ENCODE assay signal across 7 mouse cellular contexts in genomic region chr10:80405481-80406173, GRCm38 (mm10). TPM values are rescaled to one million over a fixed set of nuclear protein-coding genes. Genes with fewer than 3 reads are reported as not detected.
DNase-seq lines count a peak whose midpoint lies in the region; ATAC-seq and TF ChIP-seq lines count a peak whose summit lies in the region.

No protein-coding gene starts in this region.

- no peak for TF ChIP-seq POLR2A in spleen, adult 2 months (IDR thresholded peaks at IDR 0.05; ENCODE audit: low read depth, low read length)

- H3K4me1 ChIP-seq in spleen, adult 2 months (ENCODE audit: control insufficient read depth, insufficient read depth, insufficient read length): peaks cover 6% of the 10 kb centered on the region; the same call in 1 of the 2 replicates
- peaks cover 80% of the 10 kb centered on the region for H3K4me1 ChIP-seq in erythroblast, embryonic 14.5 days (ENCODE audit: control insufficient read depth)
- H3K4me1 ChIP-seq in liver, embryonic 11.5 days (replicated peaks; ENCODE audit: control insufficient read depth, insufficient read depth, low read length): peaks cover 30% of the 10 kb centered on the region

- H3K36me3 ChIP-seq in spleen, adult 2 months (ENCODE audit: control insufficient read depth, insufficient read depth, low read length): peaks cover 14% of the 10 kb centered on the region
- H3K36me3 ChIP-seq in erythroblast, embryonic 14.5 days (ENCODE audit: control insufficient read depth): peaks cover 80% of the 10 kb centered on the region
- peaks cover 30% of the 10 kb centered on the region for H3K36me3 ChIP-seq in liver, embryonic 11.5 days (ENCODE audit: control insufficient read depth, insufficient read depth, low read length)

- ATAC-seq in liver, embryonic 11.5 days (replicated peaks; ENCODE audit: low FRiP score): no peak

- peak; percentile 25; the same call in 1 of the 2 replicates for TF ChIP-seq CTCF in spleen, adult 2 months (IDR thresholded peaks at IDR 0.05; ENCODE audit: extremely low read depth, insufficient read depth, insufficient read length, insufficient replicate concordance)

- H3K4me2 ChIP-seq in liver, embryonic 11.5 days: peak overlapping the region; percentile 95

- peak overlapping the region; percentile 84 for H3K9ac ChIP-seq in liver, embryonic 11.5 days (ENCODE audit: low read depth, low read length)

- H3K27me3 ChIP-seq in spleen, adult 2 months (ENCODE audit: control insufficient read depth, insufficient read depth, low read length): no peaks in the 10 kb centered on the region
- no peaks in the 10 kb centered on the region for H3K27me3 ChIP-seq in erythroblast, embryonic 14.5 days (ENCODE audit: control insufficient read depth)
- no peaks in the 10 kb centered on the region for H3K27me3 ChIP-seq in liver, embryonic 11.5 days (replicated peaks; ENCODE audit: control insufficient read depth, insufficient read depth, low read length)

- peak overlapping the region; percentile 72 for H3K4me3 ChIP-seq in spleen, adult 2 months (ENCODE audit: extremely low read depth, insufficient read depth, insufficient read length)
- H3K4me3 ChIP-seq in erythroblast, embryonic 14.5 days (replicated peaks): peak overlapping the region; percentile 70
- peak overlapping the region; percentile 85 for H3K4me3 ChIP-seq in liver, embryonic 11.5 days (ENCODE audit: low read depth, low read length)

- WGBS in spleen, adult 2 months: 44% methylated on average over 10 of the region's 10 CpGs
- 47% methylated on average over 10 of the region's 10 CpGs for WGBS in liver, embryonic 11.5 days

- no peak overlapping the region for H3K27ac ChIP-seq in spleen, adult 2 months (ENCODE audit: insufficient read depth, low read length)
- peak overlapping the region; percentile 96 for H3K27ac ChIP-seq in liver, embryonic 11.5 days (ENCODE audit: low read depth, low read length)

- no peak for DNase-seq in spleen, adult 2 months (ENCODE audit: low read depth in 1 of 2, low spot score in 2 of 2)
- no peak for DNase-seq in spleen, postnatal 4 days (ENCODE audit: low spot score in 2 of 2)
- DNase-seq in liver, embryonic 11.5 days (ENCODE audit: low spot score): no peak
- DNase-seq in thymus, postnatal 14 days: peak; percentile 63
- DNase-seq in urinary bladder, postnatal 10 days (ENCODE audit: low spot score): no peak
- no peak for DNase-seq in urinary bladder, adult 2 months (ENCODE audit: low spot score)

- H3K9me3 ChIP-seq in erythroblast, embryonic 14.5 days (ENCODE audit: control insufficient read depth, low read length): peaks cover 6% of the 10 kb centered on the region
- H3K9me3 ChIP-seq in liver, embryonic 11.5 days (ENCODE audit: control insufficient read depth, low read length): no peaks in the 10 kb centered on the region

RNA-seq across cellular contexts. Expression of gene Uqcr11, which starts 1.0 kb away (rescaled TPM):
- polyA plus RNA-seq in spleen, adult 2 months (2012; rRNA removed): 399 and 753 TPM in 2 replicates
- 197 and 289 TPM in 2 replicates for polyA plus RNA-seq in erythroblast, embryonic 14.5 days (2012)
- 835 and 866 TPM in 2 replicates for polyA plus RNA-seq in liver, embryonic 11.5 days (2014; fragmentation: Nextera tagmentation; extraction: Ambion mirVana)
- polyA plus RNA-seq in urinary bladder, adult 2 months (2012; rRNA removed): 883 and 983 TPM in 2 replicates

RNA-seq across cellular contexts. Expression of gene Mbd3, which starts 6.3 kb away (rescaled TPM):
- 110 and 124 TPM in 2 replicates for polyA plus RNA-seq in spleen, adult 2 months (2012; rRNA removed)
- 24.1 and 26.2 TPM in 2 replicates for polyA plus RNA-seq in erythroblast, embryonic 14.5 days (2012)
- 174 and 175 TPM in 2 replicates for polyA plus RNA-seq in liver, embryonic 11.5 days (2014; fragmentation: Nextera tagmentation; extraction: Ambion mirVana)
- 112 and 119 TPM in 2 replicates for polyA plus RNA-seq in urinary bladder, adult 2 months (2012; rRNA removed)

RNA-seq across cellular contexts. Expression of gene Mex3d, which starts 18.2 kb away (rescaled TPM):
- polyA plus RNA-seq in spleen, adult 2 months (2012; rRNA removed): 13.4 and 22.6 TPM in 2 replicates
- 0.53 and 0.55 TPM in 2 replicates for polyA plus RNA-seq in erythroblast, embryonic 14.5 days (2012)
- polyA plus RNA-seq in liver, embryonic 11.5 days (2014; fragmentation: Nextera tagmentation; extraction: Ambion mirVana): 2.5 and 3.7 TPM in 2 replicates
- 11.2 and 11.5 TPM in 2 replicates for polyA plus RNA-seq in urinary bladder, adult 2 months (2012; rRNA removed)

RNA-seq across cellular contexts. Expression of gene Tcf3, which starts 27.8 kb away (rescaled TPM):
- 173 and 240 TPM in 2 replicates for polyA plus RNA-seq in spleen, adult 2 months (2012; rRNA removed)
- polyA plus RNA-seq in erythroblast, embryonic 14.5 days (2012): 61.1 and 64.8 TPM in 2 replicates
- polyA plus RNA-seq in liver, embryonic 11.5 days (2014; fragmentation: Nextera tagmentation; extraction: Ambion mirVana): 148 and 149 TPM in 2 replicates
- polyA plus RNA-seq in urinary bladder, adult 2 months (2012; rRNA removed): 29.7 and 35.4 TPM in 2 replicates

RNA-seq across cellular contexts. Expression of gene Plk5, which starts 49.4 kb away (rescaled TPM):
- 0.04 TPM in 1 of 2 replicates, not detected in the other for polyA plus RNA-seq in spleen, adult 2 months (2012; rRNA removed)
- not detected in 2 replicates for polyA plus RNA-seq in erythroblast, embryonic 14.5 days (2012)
- polyA plus RNA-seq in liver, embryonic 11.5 days (2014; fragmentation: Nextera tagmentation; extraction: Ambion mirVana): 0.25 TPM in 2 replicates
- polyA plus RNA-seq in urinary bladder, adult 2 months (2012; rRNA removed): 4.5 and 6.4 TPM in 2 replicates
